Mouse (Mus musculus): ENCODE results near the gene Prtn3. TPM values are rescaled to one million over a fixed set of nuclear protein-coding genes. Genes with fewer than 3 reads are reported as not detected.
"Not testable (repeated sequence)": the region's sequence is repeated elsewhere in the genome, so short reads cannot be mapped to it uniquely, and the experiment has no call there.

The Prtn3 gene
- polyA plus RNA-seq, 1 experiment from 2014 or later, result 7.5 TPM

DNA sequence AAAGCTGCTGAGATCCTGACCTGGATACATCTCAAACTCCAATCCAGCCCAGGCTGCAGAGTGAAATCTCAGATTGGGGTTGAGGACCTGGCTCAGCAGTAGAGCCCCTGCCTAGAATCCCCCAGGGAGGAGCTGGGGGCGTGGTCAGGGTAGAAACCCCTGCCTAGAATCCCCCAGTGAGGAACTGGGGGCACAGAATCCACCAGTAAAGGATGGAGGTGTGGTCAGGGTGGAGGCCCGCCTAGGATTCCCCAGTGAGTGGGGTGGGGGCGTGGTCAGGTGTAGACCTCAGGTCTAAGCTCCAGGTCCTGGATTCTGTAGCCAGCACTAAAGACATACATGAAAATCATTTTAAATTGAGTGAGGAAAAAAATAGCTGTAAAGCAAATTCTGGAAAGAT lies 1.4 kb upstream of the Prtn3 start:
- DNase-seq (ENCODE audit: low read depth, low spot score) (no peak), ATAC-seq (no peak)
- CTCF ChIA-PET, result interaction anchor here (1.2 to 1.7 kb wide), 2 partner anchors 10 to 38 kb away, joined by 3 to 5 read pairs; no protein-coding TSS in a partner anchor
- in situ Hi-C loops (cut with MboI; ENCODE audit: low pct_unique_long_range_greater_than_20kb), result no loop called here
- TF ChIP-seq CTCF (IDR thresholded peaks at IDR 0.05), result no peak
- POLR2A ChIA-PET, result interaction anchor here (1.4 kb wide), 1 partner anchor 20 kb away, joined by 3 read pairs; no protein-coding TSS in a partner anchor
- H3K27me3 ChIP-seq, result no peaks in the 10 kb centered on the region

- POLR2A ChIA-PET, result interaction anchor here (1.4 kb wide), 2 partner anchors 15 to 20 kb away, joined by 3 read pairs; no protein-coding TSS in a partner anchor
- in situ Hi-C loops (cut with MboI; ENCODE audit: low pct_unique_long_range_greater_than_20kb), result no loop called here
- ATAC-seq (no peak), DNase-seq (ENCODE audit: low read depth, low spot score) (no peak)
- CTCF ChIA-PET, result interaction anchor here (1.2 to 1.7 kb wide), 2 partner anchors 10 to 38 kb away, joined by 3 to 5 read pairs; no protein-coding TSS in a partner anchor
- TF ChIP-seq CTCF (IDR thresholded peaks at IDR 0.05), result no peak
- H3K27me3 ChIP-seq, result no peaks in the 10 kb centered on the region
Measured at GRCm38 (mm10) chr10:79873313-79873712, 963 bp upstream of the Prtn3 start.

GRCm38 (mm10) chr10:79873715-79874289 lies 474 bp upstream of the Prtn3 start:
- ATAC-seq (no peak), DNase-seq (ENCODE audit: low read depth, low spot score) (no peak)
- in situ Hi-C loops (cut with MboI; ENCODE audit: low pct_unique_long_range_greater_than_20kb), result no loop called here
- ChIA-PET CTCF (interaction anchor here (1.2 to 1.7 kb wide), 2 partner anchors 10 to 39 kb away, joined by 3 to 5 read pairs; no protein-coding TSS in a partner anchor), POLR2A (interaction anchor here (1.4 kb wide), 2 partner anchors 15 to 21 kb away, joined by 3 read pairs; no protein-coding TSS in a partner anchor)
- H3K27me3 ChIP-seq, result no peaks in the 10 kb centered on the region
- no peak for TF ChIP-seq CTCF (IDR thresholded peaks at IDR 0.05)

DNA sequence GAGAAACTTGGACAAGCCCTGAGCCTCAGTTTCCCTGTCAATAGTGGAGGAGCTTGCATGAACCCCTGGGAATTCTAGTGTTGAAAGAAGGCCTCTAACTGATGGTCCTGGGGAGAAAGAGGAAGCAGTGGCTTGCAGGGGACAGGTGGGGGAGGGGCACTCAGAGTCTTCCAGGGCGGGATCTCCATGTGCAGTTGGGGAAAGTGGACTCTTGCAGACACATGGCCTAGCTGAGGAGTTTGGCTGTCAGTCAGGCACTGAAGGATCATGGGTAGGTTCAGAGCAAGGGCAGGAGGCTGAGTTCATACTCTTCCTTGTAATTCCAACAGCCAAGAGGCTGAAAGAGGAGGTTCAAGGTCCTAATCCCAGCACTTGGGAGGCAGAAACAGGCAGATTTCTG lies 2.9 kb downstream of the Prtn3 start:
- no peak for TF ChIP-seq CTCF (IDR thresholded peaks at IDR 0.05)
- no peaks in the 10 kb centered on the region for H3K27me3 ChIP-seq
- ChIA-PET CTCF (no interaction called here), POLR2A (no interaction called here)
- ATAC-seq (no peak), DNase-seq (ENCODE audit: low read depth, low spot score) (no peak)
- in situ Hi-C loops (cut with MboI; ENCODE audit: low pct_unique_long_range_greater_than_20kb), result no loop called here

DNA sequence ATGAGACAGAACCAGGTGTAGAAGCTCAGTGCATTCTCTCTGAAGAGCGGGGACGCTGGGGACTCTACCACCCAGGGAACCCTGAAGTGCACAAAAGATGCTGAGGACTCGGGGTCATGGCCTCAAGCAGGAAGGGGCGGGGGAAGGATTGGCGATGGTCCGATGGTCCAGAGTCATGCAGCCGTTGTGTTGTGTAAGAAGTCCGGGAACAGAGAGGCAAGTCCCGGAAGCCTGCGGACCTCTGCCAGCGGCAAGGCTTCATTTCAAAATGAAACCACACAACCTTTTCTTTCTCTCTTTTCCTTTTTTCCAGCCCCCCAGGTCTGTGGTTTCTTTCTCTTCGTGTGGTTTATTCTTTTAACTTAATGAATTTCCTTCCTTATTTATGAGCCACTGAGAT lies 3.5 kb downstream of the Prtn3 start:
- POLR2A ChIA-PET, result no interaction called here
- ATAC-seq, result no peak
- H3K27me3 ChIP-seq, result no peaks in the 10 kb centered on the region
- in situ Hi-C loops (cut with MboI; ENCODE audit: low pct_unique_long_range_greater_than_20kb), result no loop called here
- no peak for TF ChIP-seq CTCF (IDR thresholded peaks at IDR 0.05)
- CTCF ChIA-PET, result no interaction called here
- DNase-seq (ENCODE audit: low read depth, low spot score), result no peak

DNA sequence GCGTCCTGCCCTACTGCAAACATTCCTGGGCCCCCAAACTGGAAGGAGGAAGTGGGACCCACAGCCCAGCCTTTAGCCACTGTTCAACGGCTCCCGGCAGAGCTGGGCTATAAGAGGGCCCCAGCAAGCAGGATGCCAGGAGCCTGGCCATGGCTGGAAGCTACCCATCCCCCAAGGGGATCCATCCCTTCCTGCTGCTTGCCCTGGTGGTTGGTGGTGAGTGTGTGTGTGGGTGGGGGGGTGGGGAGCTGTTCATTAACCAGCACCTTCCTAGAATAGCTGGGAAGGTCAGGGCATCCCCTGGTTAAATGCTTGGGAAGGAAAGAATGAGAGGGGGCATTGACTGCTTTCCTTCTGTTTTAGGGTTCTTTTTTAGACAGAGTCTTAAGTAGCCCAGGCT lies 5.3 kb downstream of the Prtn3 start:
- in situ Hi-C loops (cut with MboI; ENCODE audit: low pct_unique_long_range_greater_than_20kb), result no loop called here
- CTCF ChIA-PET, result interaction anchor here (1.0 to 1.2 kb wide), 3 partner anchors 11 to 21 kb away, joined by 3 read pairs; partner anchors contain the start of gene Cfd
- ATAC-seq (no peak), DNase-seq (ENCODE audit: low read depth, low spot score) (no peak)
- no peak for TF ChIP-seq CTCF (IDR thresholded peaks at IDR 0.05)
- H3K27me3 ChIP-seq, result no peaks in the 10 kb centered on the region
- POLR2A ChIA-PET, result interaction anchor here (0.5 to 1.1 kb wide), 2 partner anchors 14 to 71 kb away, joined by 3 to 5 read pairs; no protein-coding TSS in a partner anchor

GRCm38 (mm10) chr10:79880721-79881120 lies 6.4 kb downstream of the Prtn3 start:
- DNase-seq (ENCODE audit: low read depth, low spot score) (no peak), ATAC-seq (no peak)
- no peaks in the 10 kb centered on the region for H3K27me3 ChIP-seq
- POLR2A ChIA-PET, result interaction anchor here (0.8 kb wide), 1 partner anchor 10 kb away, joined by 4 read pairs; no protein-coding TSS in a partner anchor
- in situ Hi-C loops (cut with MboI; ENCODE audit: low pct_unique_long_range_greater_than_20kb), result loop anchor here (5.0 kb wide), 2 partner anchors 42 to 77 kb away; partner anchors contain the start of gene R3hdm4
- CTCF ChIA-PET, result no interaction called here
- TF ChIP-seq CTCF (IDR thresholded peaks at IDR 0.05), result no peak

DNA sequence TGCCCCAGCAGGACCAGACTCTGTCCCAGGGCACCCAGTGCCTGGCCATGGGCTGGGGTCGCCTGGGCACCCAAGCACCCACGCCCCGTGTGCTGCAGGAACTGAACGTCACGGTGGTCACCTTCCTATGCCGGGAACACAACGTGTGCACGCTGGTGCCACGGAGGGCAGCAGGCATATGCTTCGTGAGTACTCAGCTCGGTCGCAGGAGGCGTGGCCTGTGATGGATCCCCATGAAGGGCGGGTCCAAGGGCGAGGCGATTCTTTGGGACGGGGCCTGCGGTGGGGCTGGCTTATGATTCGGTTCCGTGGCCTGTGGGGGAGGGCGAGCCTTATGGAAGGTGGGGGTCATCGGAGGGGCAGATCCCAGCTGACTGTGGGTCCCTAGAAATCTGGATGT lies 7.7 kb downstream of the Prtn3 start:
- POLR2A ChIA-PET, result no interaction called here
- in situ Hi-C loops (cut with MboI; ENCODE audit: low pct_unique_long_range_greater_than_20kb), result loop anchor here (5.0 kb wide), 2 partner anchors 40 to 75 kb away; partner anchors contain the start of gene R3hdm4
- CTCF ChIA-PET, result no interaction called here
- DNase-seq (ENCODE audit: low read depth, low spot score), result no peak
- no peak for ATAC-seq
- H3K27me3 ChIP-seq, result no peaks in the 10 kb centered on the region
- TF ChIP-seq CTCF (IDR thresholded peaks at IDR 0.05), result no peak

- no peaks in the 10 kb centered on the region for H3K27me3 ChIP-seq
- ChIA-PET CTCF (interaction anchor here (0.7 to 2.1 kb wide), 21 partner anchors 10 to 80 kb away, joined by 3 to 15 read pairs (median 4); partner anchors contain the start of genes Gm26602 and Med16), POLR2A (interaction anchor here (1.1 kb wide), 1 partner anchor 28 kb away, joined by 3 read pairs; no protein-coding TSS in a partner anchor)
- DNase-seq (ENCODE audit: low read depth, low spot score), result no peak
- ATAC-seq, result peak; percentile 29
- TF ChIP-seq CTCF (IDR thresholded peaks at IDR 0.05), result no peak
- in situ Hi-C loops (cut with MboI; ENCODE audit: low pct_unique_long_range_greater_than_20kb), result loop anchor here (5.0 kb wide), 2 partner anchors 39 to 74 kb away; partner anchors contain the start of gene R3hdm4
Measured at GRCm38 (mm10) chr10:79883297-79884084, 9.2 kb downstream of the Prtn3 start.

GRCm38 (mm10) chr10:79884446-79884845 lies 10.2 kb downstream of the Prtn3 start:
- TF ChIP-seq CTCF (IDR thresholded peaks at IDR 0.05), result no peak
- CTCF ChIA-PET, result interaction anchor here (0.8 to 2.1 kb wide), 11 partner anchors 11 to 79 kb away, joined by 3 to 15 read pairs (median 6); partner anchors contain the start of genes Gm26602 and Med16
- POLR2A ChIA-PET, result no interaction called here
- DNase-seq (ENCODE audit: low read depth, low spot score), result no peak
- no peak for ATAC-seq
- no peaks in the 10 kb centered on the region for H3K27me3 ChIP-seq
- in situ Hi-C loops (cut with MboI; ENCODE audit: low pct_unique_long_range_greater_than_20kb), result loop anchor here (5.0 kb wide), 2 partner anchors 38 to 73 kb away; partner anchors contain the start of gene R3hdm4

- not testable (repeated sequence) for ATAC-seq
Measured at GRCm38 (mm10) chr10:79884938-79885337, 10.7 kb downstream of the Prtn3 start.

More at GRCm38 (mm10) chr10:79884938-79885337, 10.7 kb downstream of the Prtn3 start:
- DNase-seq (ENCODE audit: low read depth, low spot score); POLR2A ChIA-PET; H3K27me3 ChIP-seq: not testable (repeated sequence)
- CTCF ChIA-PET, result interaction anchor here (1.3 to 2.0 kb wide), 3 partner anchors 10 to 55 kb away, joined by 3 to 7 read pairs (median 6); no protein-coding TSS in a partner anchor
- in situ Hi-C loops (cut with MboI; ENCODE audit: low pct_unique_long_range_greater_than_20kb), result loop anchor here (5.0 kb wide), 2 partner anchors 37 to 72 kb away; partner anchors contain the start of gene R3hdm4

Measured in Patski (cell line).